Mouse (Mus musculus): ENCODE data around the gene Ttc13. TPM values are rescaled to one million over a fixed set of nuclear protein-coding genes. Genes with fewer than 3 reads are reported as not detected.
A peak's percentile ranks its signal among the peaks of the same experiment; 100 is the strongest.

Gene Ttc13
- polyA plus RNA-seq (2015; fragmentation: Nextera tagmentation; extraction: Ambion mirVana): 46.7 and 47.0 TPM in 2 replicates

- peak within 1 kb of the TSS; percentile 81 for H3K9ac ChIP-seq
- peaks cover 26% of the 10 kb centered on the region for H3K4me1 ChIP-seq
- no peaks in the 10 kb centered on the region for H3K27me3 ChIP-seq
- H3K4me3 ChIP-seq (replicated peaks): peak within 1 kb of the TSS; percentile 87
- peak within 1 kb of the TSS; percentile 85 for H3K4me2 ChIP-seq
- H3K9me3 ChIP-seq (replicated peaks): no peaks in the 10 kb centered on the region
- peak; percentile 100 for ATAC-seq (replicated peaks; ENCODE audit: low FRiP score)
- peaks cover 20% of the 10 kb centered on the region for H3K36me3 ChIP-seq
- under 1% methylated on average over 59 of the region's 59 CpGs for WGBS
- peak within 1 kb of the TSS; percentile 64; the same call in 1 of the 2 replicates for H3K27ac ChIP-seq
Observed at GRCm38 (mm10) chr8:124721862-124722515, at the start of gene Ttc13, which contains the start of gene Arv1. TSS of gene Ttc13 (minus strand) at chr8:124721983. TSS of gene Arv1 (plus strand) at chr8:124722139.

- no peak overlapping the region for H3K27ac ChIP-seq
- no peak overlapping the region for H3K4me3 ChIP-seq (replicated peaks)
- ATAC-seq (replicated peaks; ENCODE audit: low FRiP score): no peak
- H3K4me2 ChIP-seq: no peak overlapping the region
- WGBS: 59% methylated on average over 7 of the region's 7 CpGs
- H3K9ac ChIP-seq: no peak overlapping the region
- no peaks in the 10 kb centered on the region for H3K36me3 ChIP-seq
- 0 out of 2 replicates have a peak, but pooled peaks cover 2% of the 10 kb centered on the region for H3K9me3 ChIP-seq (replicated peaks)
- H3K27me3 ChIP-seq: no peaks in the 10 kb centered on the region
- H3K4me1 ChIP-seq: no peaks in the 10 kb centered on the region
Observed at GRCm38 (mm10) chr8:124763061-124763460, 41.3 kb upstream of the Ttc13 start.

- 50% methylated on average over 3 of the region's 3 CpGs for WGBS
- H3K4me2 ChIP-seq: no peak overlapping the region
- ATAC-seq (replicated peaks; ENCODE audit: low FRiP score): no peak
- no peak overlapping the region for H3K27ac ChIP-seq
- peaks cover 23% of the 10 kb centered on the region for H3K4me1 ChIP-seq
- no peak overlapping the region for H3K4me3 ChIP-seq (replicated peaks)
- no peaks in the 10 kb centered on the region for H3K27me3 ChIP-seq
- 0 out of 2 replicates have a peak, but pooled peaks cover 2% of the 10 kb centered on the region for H3K9me3 ChIP-seq (replicated peaks)
- no peak overlapping the region for H3K9ac ChIP-seq
- H3K36me3 ChIP-seq: no peaks in the 10 kb centered on the region
Observed at GRCm38 (mm10) chr8:124758544-124758943, 36.8 kb upstream of the Ttc13 start.

- Histone ChIP-seq H3K9ac (no peak overlapping the region), H3K27me3 (peaks cover 14% of the 10 kb centered on the region), H3K4me2 (no peak overlapping the region), H3K4me1 (peaks cover 42% of the 10 kb centered on the region), H3K27ac (no peak overlapping the region), H3K9me3 (replicated peaks) (0 out of 2 replicates have a peak, but pooled peaks cover 2% of the 10 kb centered on the region), H3K4me3 (replicated peaks) (no peak overlapping the region), H3K36me3 (no peaks in the 10 kb centered on the region)
- ATAC-seq (replicated peaks; ENCODE audit: low FRiP score): no peak
- 76% methylated on average over 5 of the region's 5 CpGs for WGBS
Observed at GRCm38 (mm10) chr8:124756601-124757000, 34.8 kb upstream of the Ttc13 start.

GRCm38 (mm10) chr8:124756153-124756552 is 34.4 kb upstream of the Ttc13 start:
- Histone ChIP-seq H3K27me3 (peaks cover 18% of the 10 kb centered on the region), H3K27ac (no peak overlapping the region), H3K9me3 (replicated peaks) (0 out of 2 replicates have a peak, but pooled peaks cover 2% of the 10 kb centered on the region), H3K36me3 (no peaks in the 10 kb centered on the region), H3K4me3 (replicated peaks) (no peak overlapping the region), H3K4me1 (peaks cover 46% of the 10 kb centered on the region), H3K4me2 (no peak overlapping the region), H3K9ac (no peak overlapping the region)
- WGBS: 70% methylated on average over 2 of the region's 2 CpGs
- no peak for ATAC-seq (replicated peaks; ENCODE audit: low FRiP score)

- 84% methylated on average over 8 of the region's 8 CpGs for whole genome bisulfite sequencing
- Histone ChIP-seq H3K4me1 (peaks cover 53% of the 10 kb centered on the region), H3K9ac (no peak overlapping the region), H3K4me2 (no peak overlapping the region), H3K9me3 (replicated peaks) (0 out of 2 replicates have a peak, but pooled peaks cover 2% of the 10 kb centered on the region), H3K27ac (peak overlapping the region; percentile 63; the same call in 1 of the 2 replicates), H3K4me3 (replicated peaks) (no peak overlapping the region), H3K27me3 (peaks cover 25% of the 10 kb centered on the region), H3K36me3 (no peaks in the 10 kb centered on the region)
- no peak for ATAC-seq (replicated peaks; ENCODE audit: low FRiP score)
Observed at GRCm38 (mm10) chr8:124755481-124755880, 33.7 kb upstream of the Ttc13 start.

- peak overlapping the region; percentile 42; the same call in 1 of the 2 replicates for H3K4me2 ChIP-seq
- peaks cover 60% of the 10 kb centered on the region for H3K4me1 ChIP-seq
- H3K27me3 ChIP-seq: peaks cover 32% of the 10 kb centered on the region
- no peaks in the 10 kb centered on the region for H3K9me3 ChIP-seq (replicated peaks)
- H3K4me3 ChIP-seq (replicated peaks): no peak overlapping the region
- no peak for ATAC-seq (replicated peaks; ENCODE audit: low FRiP score)
- no peak overlapping the region for H3K9ac ChIP-seq
- peak overlapping the region; percentile 63 for H3K27ac ChIP-seq
- WGBS: 43% methylated on average over 4 of the region's 4 CpGs
- no peaks in the 10 kb centered on the region for H3K36me3 ChIP-seq
Observed at GRCm38 (mm10) chr8:124754792-124755190, 33.0 kb upstream of the Ttc13 start.

GRCm38 (mm10) chr8:124754101-124754791 is 32.5 kb upstream of the Ttc13 start:
- Histone ChIP-seq H3K4me3 (replicated peaks) (0 out of 2 replicates have a peak overlapping the region, but pooled peaks have one; percentile 7), H3K27me3 (peaks cover 33% of the 10 kb centered on the region), H3K4me2 (peak overlapping the region; percentile 42), H3K4me1 (peaks cover 62% of the 10 kb centered on the region), H3K9ac (no peak overlapping the region), H3K9me3 (replicated peaks) (no peaks in the 10 kb centered on the region), H3K27ac (peak overlapping the region; percentile 63), H3K36me3 (no peaks in the 10 kb centered on the region)
- 12% methylated on average over 11 of the region's 11 CpGs for WGBS
- ATAC-seq (replicated peaks; ENCODE audit: low FRiP score): peak; percentile 72

- Histone ChIP-seq H3K4me1 (peaks cover 60% of the 10 kb centered on the region), H3K9ac (no peak overlapping the region), H3K4me3 (replicated peaks) (peak overlapping the region; percentile 69), H3K36me3 (no peaks in the 10 kb centered on the region), H3K27me3 (peaks cover 33% of the 10 kb centered on the region), H3K27ac (no peak overlapping the region), H3K4me2 (peak overlapping the region; percentile 95), H3K9me3 (replicated peaks) (no peaks in the 10 kb centered on the region; the same call in 1 of the 2 replicates)
- 35% methylated on average over 21 of the region's 21 CpGs for WGBS
- ATAC-seq (replicated peaks; ENCODE audit: low FRiP score): no peak; the same call in 1 of the 2 replicates
Observed at GRCm38 (mm10) chr8:124752325-124752862, 30.6 kb upstream of the Ttc13 start.

GRCm38 (mm10) chr8:124751709-124752173 is 30.0 kb upstream of the Ttc13 start, which contains the start of gene Fam89a:
TSS of gene Fam89a (minus strand) at chr8:124751832.
- Histone ChIP-seq H3K9ac (peak within 1 kb of the TSS; percentile 53), H3K36me3 (no peaks in the 10 kb centered on the region), H3K27ac (no peak within 1 kb of the TSS), H3K27me3 (peaks cover 33% of the 10 kb centered on the region), H3K4me2 (peak within 1 kb of the TSS; percentile 95), H3K4me3 (replicated peaks) (peak within 1 kb of the TSS; percentile 69), H3K4me1 (peaks cover 60% of the 10 kb centered on the region), H3K9me3 (replicated peaks) (no peaks in the 10 kb centered on the region; the same call in 1 of the 2 replicates)
- WGBS: under 1% methylated on average over 35 of the region's 41 CpGs
- ATAC-seq (replicated peaks; ENCODE audit: low FRiP score): peak; percentile 80

GRCm38 (mm10) chr8:124751191-124751590 is 29.4 kb upstream of the Ttc13 start:
- Histone ChIP-seq H3K27me3 (peaks cover 33% of the 10 kb centered on the region), H3K27ac (no peak overlapping the region), H3K4me1 (peaks cover 62% of the 10 kb centered on the region), H3K4me2 (peak overlapping the region; percentile 95), H3K4me3 (replicated peaks) (peak overlapping the region; percentile 69), H3K9ac (peak overlapping the region; percentile 53), H3K36me3 (no peaks in the 10 kb centered on the region), H3K9me3 (replicated peaks) (no peaks in the 10 kb centered on the region; the same call in 1 of the 2 replicates)
- WGBS: under 1% methylated on average over 31 of the region's 31 CpGs
- ATAC-seq (replicated peaks; ENCODE audit: low FRiP score): peak; percentile 22; the same call in 1 of the 2 replicates

Measured in kidney, embryonic 15.5 days (tissue).